Mouse (Mus musculus): ENCODE data around the gene Ccl27a. TPM values are rescaled to one million over a fixed set of nuclear protein-coding genes. Genes with fewer than 3 reads are reported as not detected.
"Not testable (repeated sequence)": the region's sequence is repeated elsewhere in the genome, so short reads cannot be mapped to it uniquely, and the experiment has no call there.

The Ccl27a gene
- 100 to 1,000 TPM; 261 to 267 TPM for total RNA-seq (2021)

DNA sequence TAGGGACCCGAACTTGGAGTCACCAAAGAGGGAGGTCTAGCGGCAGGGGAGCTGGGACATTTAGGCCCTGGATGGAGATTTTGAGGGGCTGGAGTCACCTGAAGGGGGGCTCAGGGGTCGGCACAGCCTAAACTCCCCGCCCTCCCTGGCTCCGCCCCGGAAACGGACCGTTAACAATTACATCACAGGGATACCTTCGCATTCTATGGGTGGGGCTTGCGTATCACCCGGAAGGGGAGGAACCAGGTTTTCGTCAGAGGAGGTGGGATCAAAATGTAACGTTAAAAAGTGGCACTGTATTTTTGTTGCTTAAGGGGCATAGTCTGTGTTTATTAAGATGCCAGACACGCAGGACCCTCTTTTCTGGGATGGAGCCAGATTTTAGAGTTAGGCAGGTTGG lies at the start of gene Ccl27a:
Ccl27a (minus strand) TSS at position 246 of the 400 bp plus-strand sequence.
- DNase-seq (ENCODE audit: low spot score in 2 of 2): peak; percentile 69 to 91
- intact Hi-C loops (cut with DNase I): not testable (repeated sequence)

DNA sequence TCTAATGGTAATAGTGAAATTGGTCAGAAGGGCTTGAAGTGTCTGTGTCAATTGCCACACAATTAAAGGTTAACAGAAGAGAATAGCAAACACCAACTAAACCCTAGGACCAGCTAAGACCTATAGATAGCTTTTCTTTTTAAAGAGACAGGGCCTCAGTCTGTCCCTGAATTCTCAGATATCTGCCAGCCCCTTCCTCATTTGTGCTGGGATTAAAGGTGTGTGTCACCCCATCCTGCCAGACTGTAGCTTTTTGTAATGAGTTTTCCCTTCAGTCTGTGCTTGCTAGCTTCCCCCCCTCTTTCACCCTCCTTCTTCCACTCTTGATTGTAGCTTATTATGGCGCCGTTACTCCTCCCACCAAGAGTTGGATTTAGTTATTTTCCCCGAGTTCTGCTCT lies 9.2 kb upstream of the Ccl27a start:
- intact Hi-C loops (cut with DNase I); DNase-seq (ENCODE audit: low spot score in 2 of 2): not testable (repeated sequence)

DNA sequence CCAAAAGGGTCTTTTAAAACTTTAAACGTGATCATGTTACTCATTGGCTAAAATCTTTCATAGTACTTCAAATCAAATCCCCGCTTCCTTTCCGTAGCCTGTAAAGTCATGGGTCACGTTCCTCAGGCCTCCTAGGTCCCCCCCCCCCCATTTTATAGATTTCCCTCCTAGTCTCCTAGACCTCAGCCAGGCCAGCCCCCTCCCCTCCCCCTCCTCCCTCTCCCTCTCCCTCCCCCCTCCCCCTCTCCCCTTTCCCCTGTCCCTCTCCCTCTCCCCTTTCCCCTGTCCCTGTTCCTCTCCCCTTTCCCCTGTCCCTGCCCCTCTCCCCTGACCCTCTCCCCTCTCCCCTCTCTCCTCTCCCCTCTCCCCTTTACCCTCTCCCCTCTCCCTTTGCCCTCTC lies 8.7 kb upstream of the Ccl27a start:
- intact Hi-C loops (cut with DNase I); DNase-seq (ENCODE audit: low spot score in 2 of 2): not testable (repeated sequence)

DNA sequence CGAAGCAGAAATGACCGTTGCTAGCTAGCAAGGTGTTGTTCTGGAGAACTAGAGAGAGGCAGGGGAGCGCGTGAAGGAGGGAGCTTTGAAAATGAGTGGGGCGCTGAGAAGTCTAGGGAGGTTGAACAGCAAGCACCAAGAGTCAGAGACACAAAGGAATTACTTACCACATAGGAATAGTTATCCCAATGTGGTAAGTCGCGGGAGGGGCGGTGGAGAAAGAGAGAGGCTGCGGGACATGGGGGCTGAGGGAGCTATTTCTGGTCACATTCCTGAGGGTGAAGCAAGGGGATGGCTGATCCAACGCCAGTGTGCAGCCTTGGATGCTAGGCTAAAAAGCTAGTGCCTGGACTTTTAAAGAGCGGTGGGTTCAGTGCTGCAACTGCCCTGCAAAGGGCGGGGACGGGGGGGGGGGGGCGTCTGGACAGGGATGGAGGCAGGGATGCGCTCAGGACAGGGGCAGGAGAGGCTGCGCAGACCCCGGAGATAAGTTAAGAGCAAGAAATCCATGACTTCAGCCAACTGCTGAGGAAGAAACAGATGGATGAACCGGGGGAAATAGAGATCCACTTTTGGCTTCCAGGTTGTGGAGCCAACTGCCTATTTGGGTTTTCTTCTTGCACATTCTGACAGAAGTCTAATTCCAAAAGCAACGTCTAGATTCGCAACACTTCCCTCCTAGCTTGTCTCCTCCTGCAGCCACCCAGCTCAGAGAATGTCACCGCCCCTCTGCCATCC lies 7.9 kb upstream of the Ccl27a start:
- DNase-seq (ENCODE audit: low spot score in 2 of 2): peak in 1 of 2 experiments; percentile 89

DNA sequence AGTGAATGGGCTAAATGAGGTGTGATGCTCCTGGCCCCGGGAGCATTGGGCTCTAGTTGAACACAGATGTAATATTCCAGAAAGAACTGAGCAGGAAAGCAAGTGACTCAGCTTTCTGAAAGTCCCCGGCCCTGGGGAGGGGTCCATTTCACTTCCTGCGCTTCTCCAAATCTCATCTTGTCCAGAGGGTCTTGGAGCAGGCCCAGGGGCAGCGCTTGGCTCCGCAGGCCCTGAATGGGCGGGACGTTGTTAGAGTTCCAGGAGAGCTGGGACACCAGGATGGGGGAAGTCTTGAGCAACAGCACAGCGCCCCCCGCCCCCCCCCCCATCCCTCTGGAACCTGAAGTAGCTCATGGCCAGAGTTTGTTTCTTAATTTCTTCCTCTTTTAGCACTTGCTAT lies 7.2 kb upstream of the Ccl27a start:
- intact Hi-C loops (cut with DNase I); DNase-seq (ENCODE audit: low spot score in 2 of 2): not testable (repeated sequence)

More for the DNA sequence above, 7.9 kb upstream of the Ccl27a start:
- intact Hi-C loops (cut with DNase I): not testable (repeated sequence)

DNA sequence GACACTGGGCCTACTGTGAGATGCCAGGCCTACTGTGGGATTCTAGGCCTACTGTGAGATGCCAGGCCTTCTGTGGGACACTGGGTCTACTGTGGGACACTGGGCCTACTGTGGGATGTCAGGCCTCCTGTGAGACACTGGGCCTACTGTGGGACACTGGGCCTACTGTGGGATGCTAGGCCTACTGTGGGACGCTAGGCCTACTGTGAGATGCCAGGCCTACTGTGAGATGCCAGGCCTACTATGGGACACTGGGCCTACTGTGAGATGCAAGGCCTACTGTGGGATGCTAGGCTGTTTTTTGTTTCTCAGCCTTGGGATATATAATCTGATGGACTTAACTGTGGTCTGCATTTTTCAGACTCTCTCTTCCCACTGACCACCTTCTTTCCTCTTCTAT lies 1.8 kb upstream of the Ccl27a start:
- DNase-seq (ENCODE audit: low spot score in 2 of 2); intact Hi-C loops (cut with DNase I): not testable (repeated sequence)

DNA sequence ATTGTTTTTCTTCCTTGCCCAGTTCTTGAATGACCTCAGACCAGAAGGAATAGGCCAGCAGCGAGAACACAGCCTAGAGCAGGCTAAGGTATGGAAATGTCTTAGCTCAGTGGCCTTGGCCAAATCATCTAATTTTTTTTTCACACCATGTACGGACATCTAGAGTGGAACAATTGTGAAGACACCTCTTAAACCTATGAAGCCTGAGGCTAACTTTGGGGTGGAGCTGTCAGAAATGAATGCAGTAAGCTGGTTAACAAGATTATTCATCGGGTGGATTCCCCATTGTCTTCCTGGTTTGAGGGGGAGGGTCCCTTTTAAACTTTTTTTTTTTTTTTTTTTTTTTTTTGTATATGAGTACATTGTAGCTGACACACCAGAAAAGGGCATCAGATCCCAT lies 459 bp upstream of the Ccl27a start:
- DNase-seq (ENCODE audit: low spot score in 2 of 2); intact Hi-C loops (cut with DNase I): not testable (repeated sequence)

DNA sequence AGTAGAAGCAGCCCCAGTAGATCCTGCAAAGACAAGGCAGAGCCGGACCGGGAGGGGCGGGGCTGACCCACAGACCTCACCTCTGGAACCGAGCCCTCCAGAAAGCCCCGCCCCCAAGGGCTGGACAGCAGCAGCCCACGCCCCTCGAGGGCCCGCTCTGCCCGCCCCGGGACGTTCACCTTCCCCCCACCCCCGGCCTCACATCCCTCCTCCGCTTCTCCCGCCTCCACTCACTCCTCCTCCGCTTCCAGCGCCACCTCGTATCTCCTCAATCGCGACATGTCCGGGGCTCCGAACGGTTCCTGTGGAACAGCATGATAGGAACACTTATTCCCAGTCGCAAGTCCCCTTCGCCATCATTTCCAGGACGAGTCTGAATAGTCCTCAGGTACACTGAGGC lies 545 bp downstream of the Ccl27a start:
- intact Hi-C loops (cut with DNase I); DNase-seq (ENCODE audit: low spot score in 2 of 2): not testable (repeated sequence)

DNA sequence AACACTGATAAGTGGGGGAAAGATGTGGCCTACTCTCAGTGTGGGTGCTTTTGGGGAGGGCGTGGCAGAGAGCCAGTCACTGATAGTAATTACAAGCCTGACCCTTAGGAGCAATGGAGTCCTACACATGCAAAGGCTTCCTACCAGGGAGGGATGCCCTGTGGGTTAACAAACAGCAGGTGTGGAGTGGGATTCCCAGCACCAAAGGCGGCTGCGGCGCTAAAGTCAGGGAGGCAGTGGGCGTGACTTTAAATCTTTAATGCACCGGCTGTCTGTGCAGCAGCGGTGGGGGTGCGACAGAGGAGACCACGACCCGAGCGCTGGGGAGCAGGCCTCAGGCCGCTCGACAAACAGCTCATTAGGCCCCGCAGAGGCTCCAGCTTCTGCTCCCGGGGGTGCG lies 1.1 kb downstream of the Ccl27a start:
- intact Hi-C loops (cut with DNase I); DNase-seq (ENCODE audit: low spot score in 2 of 2): not testable (repeated sequence)

DNA sequence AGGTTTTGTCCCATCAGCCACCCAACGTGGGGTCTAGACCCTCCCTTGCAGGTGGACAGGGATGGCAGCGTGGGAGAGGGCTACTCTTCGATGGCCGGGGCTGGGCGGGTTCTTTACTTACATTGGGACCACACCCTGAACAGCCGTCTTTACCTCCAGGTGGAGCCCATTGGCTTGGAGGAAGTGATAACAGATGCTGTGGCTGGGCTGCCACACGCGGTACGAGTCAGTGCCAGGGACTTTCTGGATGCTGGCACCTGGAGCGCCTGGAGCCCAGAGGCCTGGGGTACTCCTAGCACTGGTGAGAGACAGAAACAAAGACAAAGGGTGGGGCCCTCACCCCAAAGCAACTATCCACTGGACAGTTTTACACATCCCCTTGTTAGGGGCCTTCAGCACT lies 6.7 kb downstream of the Ccl27a start:
- intact Hi-C loops (cut with DNase I); DNase-seq (ENCODE audit: low spot score in 2 of 2): not testable (repeated sequence)

DNA sequence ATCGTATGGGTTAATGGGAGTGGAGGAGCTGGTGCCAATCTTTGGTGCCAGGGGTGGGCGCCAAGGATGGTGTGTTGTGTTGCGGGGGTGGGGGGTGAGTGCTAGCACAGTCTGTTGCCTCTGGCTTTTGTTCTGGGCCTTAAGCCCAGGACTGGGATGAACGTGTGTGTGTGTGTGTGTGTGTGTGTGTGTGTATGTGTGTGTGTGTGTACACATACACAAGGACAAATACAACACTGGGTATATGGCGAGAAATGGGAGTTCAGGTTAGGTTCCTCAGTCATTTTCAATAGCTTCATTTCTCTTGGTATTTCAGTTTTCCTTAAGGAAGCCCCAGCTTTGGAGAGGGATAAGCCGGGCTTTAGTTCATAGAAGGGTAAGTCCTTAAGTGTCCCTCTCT lies 10.9 kb downstream of the Ccl27a start:
- intact Hi-C loops (cut with DNase I): not testable (repeated sequence)

DNA sequence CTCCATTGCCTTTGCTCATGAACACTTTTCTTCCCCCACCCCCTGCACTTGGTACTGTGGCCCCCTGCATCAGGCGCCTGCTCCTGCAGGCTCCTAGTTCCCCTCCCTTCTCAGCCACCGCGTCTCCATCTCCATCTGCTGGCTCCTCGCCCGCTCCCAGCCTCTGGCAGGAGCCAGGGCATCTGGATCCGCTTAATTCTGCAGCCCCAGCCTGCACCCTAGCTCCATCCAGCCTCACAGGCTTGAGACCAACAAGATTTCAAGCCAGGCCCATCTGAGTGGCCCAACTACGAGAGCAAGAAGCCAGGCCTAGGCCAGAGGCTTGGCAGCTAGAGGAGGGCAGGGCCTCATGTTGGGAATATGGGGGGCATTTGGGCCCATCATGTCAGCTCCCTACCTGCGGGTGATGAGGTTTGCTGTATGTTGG lies 11.3 kb downstream of the Ccl27a start:
- intact Hi-C loops (cut with DNase I): not testable (repeated sequence)

More for the DNA sequence above, 10.9 kb downstream of the Ccl27a start:
- not testable (repeated sequence) for DNase-seq (ENCODE audit: low spot score in 2 of 2)

DNA sequence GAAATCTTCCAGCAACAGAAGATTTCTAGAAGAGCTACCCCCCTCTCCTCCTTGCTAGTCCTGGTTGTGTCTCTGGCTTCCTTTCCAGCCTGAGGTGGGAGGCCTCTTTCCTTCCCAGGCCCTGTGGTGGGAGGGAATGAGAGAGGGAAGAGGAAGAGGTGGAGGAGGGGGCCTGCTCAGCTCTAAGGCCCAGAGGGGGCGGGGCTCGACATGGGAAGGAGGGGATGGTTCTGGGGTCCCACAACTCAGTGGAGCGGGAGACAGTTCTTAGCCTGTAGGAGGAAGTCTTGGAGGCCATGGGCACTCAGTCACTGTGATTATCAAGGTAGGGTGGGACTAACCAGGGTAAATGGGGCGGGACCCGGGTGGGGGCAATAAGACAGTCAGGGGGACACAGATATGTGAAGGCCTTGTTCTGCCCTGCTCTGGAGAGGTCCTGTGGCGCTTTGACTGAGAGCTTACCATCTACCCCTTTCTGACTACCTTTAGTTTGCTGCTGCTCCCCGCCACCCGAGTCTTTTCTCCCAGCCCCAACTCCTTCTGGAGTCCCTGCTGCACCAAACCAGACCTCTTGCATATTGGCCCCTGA lies 11.9 kb downstream of the Ccl27a start:
- DNase-seq (ENCODE audit: low spot score in 2 of 2): no peak
- intact Hi-C loops (cut with DNase I): no loop called here

More for the DNA sequence above, 11.3 kb downstream of the Ccl27a start:
- peak in 1 of 2 experiments; percentile 60 for DNase-seq (ENCODE audit: low spot score in 2 of 2)

DNA sequence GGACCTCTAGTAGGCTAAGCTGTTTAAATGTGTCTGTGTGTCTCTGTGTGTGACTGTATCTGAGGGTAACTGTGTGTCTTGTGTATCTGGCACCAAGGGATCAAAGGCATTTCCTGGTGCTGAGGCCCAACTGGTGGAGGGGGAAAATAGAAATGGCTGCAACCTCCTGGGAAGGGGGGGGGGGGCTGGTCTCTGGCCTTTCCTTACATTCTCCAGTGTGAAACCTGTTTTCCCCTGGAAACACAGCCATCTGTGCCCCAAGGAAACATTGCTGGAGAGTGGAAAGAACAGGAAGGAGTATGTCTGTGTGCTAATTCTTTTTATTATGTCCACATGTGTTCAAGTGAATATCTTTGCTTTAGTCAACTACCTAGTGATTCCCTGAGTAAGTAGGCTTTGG lies 12.4 kb downstream of the Ccl27a start:
- intact Hi-C loops (cut with DNase I): no loop called here
- DNase-seq (ENCODE audit: low spot score in 2 of 2): no peak

DNA sequence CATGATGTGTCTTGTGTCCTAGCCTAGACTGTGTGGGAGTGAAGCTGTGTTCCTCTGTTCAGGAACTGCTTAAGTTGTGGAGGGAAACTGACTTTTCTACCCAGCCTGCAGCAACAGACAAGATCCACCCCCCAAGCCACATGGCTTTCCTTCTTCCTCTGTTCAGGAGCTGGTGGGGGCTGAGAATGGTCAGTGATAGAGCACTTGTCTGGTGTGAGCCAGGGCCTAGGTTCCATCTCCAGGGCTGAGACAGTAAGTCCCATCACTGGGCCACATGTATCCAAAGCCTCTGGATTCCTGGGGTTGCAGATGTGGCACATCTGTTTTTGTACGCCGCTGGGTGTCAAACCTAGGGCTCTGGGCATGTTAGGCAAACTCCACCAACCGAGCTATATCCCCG lies 13.1 kb downstream of the Ccl27a start:
- intact Hi-C loops (cut with DNase I): no loop called here
- DNase-seq (ENCODE audit: low spot score in 2 of 2): no peak

DNA sequence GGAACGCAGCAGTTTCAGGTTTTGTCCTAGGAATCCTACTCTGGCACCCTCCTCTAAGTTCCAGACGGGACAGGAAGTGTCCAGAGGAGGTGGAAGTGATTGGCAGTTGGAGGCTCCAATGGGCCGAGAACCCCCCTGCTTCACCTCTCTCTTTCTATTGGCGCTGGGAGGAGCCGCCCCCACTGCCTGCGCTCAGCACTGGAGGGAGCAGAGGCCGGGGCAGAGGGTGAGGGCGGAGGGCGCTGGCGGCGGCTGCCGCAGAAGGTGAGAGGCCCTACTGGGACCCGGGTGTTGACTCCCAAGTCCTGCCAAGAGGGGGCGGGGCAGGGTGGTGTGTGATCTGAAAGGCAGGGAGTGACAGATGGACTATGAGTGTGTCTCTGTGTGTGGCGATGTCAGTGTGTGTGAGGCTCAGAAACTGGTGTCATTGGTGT lies 13.7 kb downstream of the Ccl27a start:
- intact Hi-C loops (cut with DNase I): no loop called here

DNA sequence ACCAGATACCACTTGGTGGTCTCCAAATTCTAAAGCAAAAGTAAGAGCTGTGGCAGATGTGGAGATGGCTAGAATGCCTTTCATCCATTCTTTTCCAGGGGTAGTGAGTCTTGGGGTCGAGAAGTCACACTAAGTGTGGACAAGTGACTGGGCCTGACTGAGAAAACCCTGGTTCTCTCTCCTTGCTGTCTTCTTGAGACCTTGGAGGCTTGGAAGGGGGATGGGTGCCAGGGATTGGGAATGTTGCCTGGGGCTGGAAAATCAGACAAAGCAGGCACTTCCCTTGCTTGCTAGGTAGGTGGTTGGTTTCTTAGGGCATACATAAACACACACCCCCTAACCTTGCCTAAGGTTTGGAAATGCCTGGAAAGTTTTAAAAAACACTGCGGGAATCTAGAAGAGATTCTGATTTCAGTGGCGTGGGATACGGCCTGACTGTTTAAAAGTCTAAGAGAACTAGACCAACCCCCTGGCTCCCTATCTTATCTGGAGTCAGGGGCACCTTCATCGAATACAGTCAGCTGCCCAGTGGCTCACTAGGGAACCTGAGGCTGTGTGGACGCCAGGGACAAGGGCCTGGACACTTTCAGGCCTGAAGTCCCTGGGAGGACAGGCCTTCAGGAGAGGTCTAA lies 14.3 kb downstream of the Ccl27a start:
- intact Hi-C loops (cut with DNase I): no loop called here
- DNase-seq (ENCODE audit: low spot score in 2 of 2): no peak

More for the DNA sequence above, 13.7 kb downstream of the Ccl27a start:
- peak; percentile 66 to 75 for DNase-seq (ENCODE audit: low spot score in 2 of 2)

DNA sequence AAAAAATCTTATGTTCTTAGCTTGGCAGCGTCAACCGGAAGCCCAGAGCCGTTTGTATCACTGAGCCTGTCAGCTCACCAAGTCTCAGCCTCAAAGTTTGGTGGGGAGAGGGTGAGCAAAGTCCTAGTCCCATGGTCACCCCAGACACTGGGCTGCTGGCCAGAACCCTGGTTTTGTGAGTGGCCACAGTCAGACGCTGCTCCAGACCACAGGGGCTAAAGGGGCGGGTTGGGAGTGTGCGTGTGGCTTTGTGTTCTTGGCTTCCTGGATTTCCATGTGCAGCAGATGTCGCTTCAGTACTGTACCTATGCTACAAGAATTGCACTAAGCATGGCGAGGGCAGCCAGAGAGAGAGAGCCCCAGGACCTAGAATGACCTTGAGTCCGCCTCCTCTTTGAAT lies 14.8 kb downstream of the Ccl27a start:
- peak in 1 of 2 experiments; percentile 63 for DNase-seq (ENCODE audit: low spot score in 2 of 2)
- intact Hi-C loops (cut with DNase I): no loop called here

DNA sequence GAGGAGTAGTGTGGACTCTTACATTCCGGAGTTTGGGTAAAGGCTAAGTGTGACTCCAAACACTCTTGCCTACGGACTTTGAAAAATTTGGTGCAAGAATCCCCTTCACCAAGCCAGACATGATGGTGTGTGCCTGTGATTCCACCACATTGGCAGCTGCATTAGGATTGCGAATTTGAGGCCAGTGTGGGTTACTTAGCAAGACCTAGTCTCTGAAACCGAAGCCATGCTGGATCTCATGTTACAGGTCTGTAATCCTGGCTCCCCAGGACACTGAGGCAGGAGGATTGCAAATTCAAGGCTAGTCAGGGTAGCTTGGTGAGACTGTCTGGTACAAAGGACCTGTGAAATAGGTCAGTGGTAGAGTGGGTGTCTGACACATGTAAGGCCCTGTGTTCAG lies 15.3 kb downstream of the Ccl27a start:
- DNase-seq (ENCODE audit: low spot score in 2 of 2): no peak
- intact Hi-C loops (cut with DNase I): no loop called here

DNA sequence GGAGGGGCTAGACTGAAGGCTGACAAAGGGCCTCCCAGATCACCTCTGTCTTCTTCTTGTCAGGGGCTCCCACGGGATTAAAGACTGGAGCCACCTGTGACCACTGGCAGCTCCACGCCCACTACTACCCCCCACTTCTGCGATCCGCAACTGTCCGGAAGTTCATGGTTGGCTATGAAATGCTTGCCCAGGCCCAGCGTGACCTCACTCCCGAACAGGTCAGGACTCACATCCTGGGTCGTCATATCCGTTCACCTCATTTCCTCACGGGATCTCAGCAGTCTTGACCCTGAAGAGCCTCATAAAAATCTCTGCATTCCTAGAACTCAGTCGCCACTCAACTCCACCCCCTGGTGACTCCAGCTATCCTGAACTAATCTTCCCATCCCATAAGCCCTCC lies 16.0 kb downstream of the Ccl27a start:
- DNase-seq (ENCODE audit: low spot score in 2 of 2): no peak
- intact Hi-C loops (cut with DNase I): no loop called here

DNA sequence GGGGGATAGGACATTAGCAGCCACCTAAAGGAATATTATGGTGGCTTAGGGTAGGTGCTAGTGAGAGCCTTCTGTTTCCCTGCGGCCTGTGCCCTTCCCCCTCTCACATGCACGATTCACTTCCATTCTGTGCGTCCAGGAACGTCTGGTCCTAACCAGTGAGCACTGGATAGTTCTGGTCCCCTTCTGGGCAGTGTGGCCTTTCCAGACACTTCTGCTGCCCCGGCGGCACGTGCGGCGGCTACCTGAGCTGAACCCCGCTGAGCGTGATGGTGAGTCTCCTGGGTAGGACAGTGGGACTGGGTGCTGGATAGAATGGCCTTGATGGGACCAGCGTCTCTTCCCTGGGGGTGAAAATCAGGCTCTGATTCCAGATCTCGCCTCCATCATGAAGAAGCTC lies 16.7 kb downstream of the Ccl27a start:
- intact Hi-C loops (cut with DNase I): no loop called here
- DNase-seq (ENCODE audit: low spot score in 2 of 2): no peak

All from left cerebral cortex, postnatal 25 days (tissue).